Mouse (Mus musculus) embryonic fibroblast, embryonic 13.5 days (primary cell): ENCODE results near the gene A230072I06Rik. TPM values are rescaled to one million over a fixed set of nuclear protein-coding genes. Genes with fewer than 3 reads are reported as not detected.

Experiments
- H3K27ac ChIP-seq: 2 replicates; pipeline ENCODE4 v1.5.1; 2012; ENCODE audit warnings: low read length, control low read depth, inconsistent platforms; ENCODE audit not compliant: insufficient read depth
- H3K4me1 ChIP-seq: 2 replicates; pipeline ENCODE4 v1.6.1; 2011; ENCODE audit warnings: low read length; ENCODE audit not compliant: control insufficient read depth, insufficient read depth
- H3K4me3 ChIP-seq: 2 replicates; pipeline ENCODE4 v1.5.1; 2011; ENCODE audit warnings: mild to moderate bottlenecking, control low read depth, low read length; ENCODE audit not compliant: insufficient read depth
- CTCF ChIP-seq: IDR thresholded peaks from 2 replicates; pipeline ENCODE4 v1.5.1; 2011; ENCODE audit warnings: mild to moderate bottlenecking, control low read depth, low read length, moderate library complexity, borderline replicate concordance; ENCODE audit not compliant: insufficient read depth
- POLR2A ChIP-seq: IDR thresholded peaks from 2 replicates; pipeline ENCODE4 v1.6.1; 2011; ENCODE audit warnings: low read depth, mild to moderate bottlenecking, control low read depth, low read length, moderate library complexity
- polyA plus RNA-seq: library from polyadenylated mRNA; stranded (reverse); fragments of >200 nt; gene quantifications from 2 replicates; pipeline ENCODE4 v1.2.4, GENCODE M21; 2011; ENCODE audit warnings: low read depth; ENCODE audit not compliant: missing spikeins, insufficient read length

Gene A230072I06Rik
- polyA plus RNA-seq, 1 experiment: not detected

GRCm38 (mm10) chr8:12319755-12320455 lies 41.3 kb downstream of the A230072I06Rik start:
- no peak for TF ChIP-seq POLR2A
- Histone ChIP-seq H3K4me3 (no peak overlapping the region), H3K27ac (no peak overlapping the region), H3K4me1 (no peaks in the 10 kb centered on the region; the same call in 1 of the 2 replicates)

GRCm38 (mm10) chr8:12322071-12322470 lies 43.5 kb downstream of the A230072I06Rik start:
- H3K4me3 ChIP-seq: no peak overlapping the region
- no peak for TF ChIP-seq POLR2A
- no peak for TF ChIP-seq CTCF
- H3K27ac ChIP-seq: no peak overlapping the region
- no peaks in the 10 kb centered on the region; the same call in 1 of the 2 replicates for H3K4me1 ChIP-seq

GRCm38 (mm10) chr8:12323238-12323637 lies 44.6 kb downstream of the A230072I06Rik start:
- no peaks in the 10 kb centered on the region; the same call in 1 of the 2 replicates for H3K4me1 ChIP-seq

GRCm38 (mm10) chr8:12324561-12324960 lies 45.9 kb downstream of the A230072I06Rik start:
- Histone ChIP-seq H3K4me3 (no peak overlapping the region), H3K27ac (no peak overlapping the region), H3K4me1 (no peaks in the 10 kb centered on the region; the same call in 1 of the 2 replicates)
- TF ChIP-seq POLR2A: no peak
- no peak for TF ChIP-seq CTCF

More at GRCm38 (mm10) chr8:12323238-12323637, 44.6 kb downstream of the A230072I06Rik start:
- Histone ChIP-seq H3K4me3 (no peak overlapping the region), H3K27ac (no peak overlapping the region)
- TF ChIP-seq CTCF (no peak), POLR2A (no peak)

- no peak overlapping the region for H3K4me3 ChIP-seq
These were observed 46.5 kb downstream of the A230072I06Rik start for GRCm38 (mm10) chr8:12324991-12325601.

GRCm38 (mm10) chr8:12327187-12327586 lies 48.6 kb downstream of the A230072I06Rik start:
- H3K4me3 ChIP-seq: no peak overlapping the region
- no peaks in the 10 kb centered on the region; the same call in 1 of the 2 replicates for H3K4me1 ChIP-seq
- no peak overlapping the region for H3K27ac ChIP-seq
- TF ChIP-seq CTCF (no peak), POLR2A (no peak)

More at GRCm38 (mm10) chr8:12324991-12325601, 46.5 kb downstream of the A230072I06Rik start:
- Histone ChIP-seq H3K27ac (no peak overlapping the region), H3K4me1 (no peaks in the 10 kb centered on the region; the same call in 1 of the 2 replicates)
- TF ChIP-seq CTCF (no peak), POLR2A (no peak)

GRCm38 (mm10) chr8:12327707-12328471 lies 49.3 kb downstream of the A230072I06Rik start:
- Histone ChIP-seq H3K27ac (no peak overlapping the region), H3K4me1 (no peaks in the 10 kb centered on the region; the same call in 1 of the 2 replicates), H3K4me3 (no peak overlapping the region)
- TF ChIP-seq CTCF (no peak), POLR2A (no peak)

GRCm38 (mm10) chr8:12328476-12328875 lies 49.9 kb downstream of the A230072I06Rik start:
- no peak overlapping the region for H3K27ac ChIP-seq
- no peak overlapping the region for H3K4me3 ChIP-seq
- H3K4me1 ChIP-seq: no peaks in the 10 kb centered on the region; the same call in 1 of the 2 replicates
- TF ChIP-seq CTCF (no peak), POLR2A (no peak)

GRCm38 (mm10) chr8:12330066-12330465 lies 51.4 kb downstream of the A230072I06Rik start:
- Histone ChIP-seq H3K4me1 (no peaks in the 10 kb centered on the region), H3K4me3 (no peak overlapping the region), H3K27ac (no peak overlapping the region)
- TF ChIP-seq CTCF (no peak), POLR2A (no peak)

Other genes starting within 250 kb of the A230072I06Rik start
- not detected in 2 replicates for gene Sox1, start 116.5 kb downstream of the A230072I06Rik start, polyA plus RNA-seq